Mouse (Mus musculus) T-cell, adult 2 months (primary cell): ENCODE measurements around the gene Maml3.

Source experiments
- DNase-seq: peaks from one replicate; pipeline ENCODE4 v3.0.0; 2022; ENCODE audit warnings: low spot score

Maml3 gene

GRCm38 (mm10) chr3:51660060-51660459 is 444.8 kb downstream of the Maml3 start, which contains the start of gene Mgst2:
TSS of gene Mgst2 (plus strand) at chr3:51660360.
- no peak for DNase-seq

DNA sequence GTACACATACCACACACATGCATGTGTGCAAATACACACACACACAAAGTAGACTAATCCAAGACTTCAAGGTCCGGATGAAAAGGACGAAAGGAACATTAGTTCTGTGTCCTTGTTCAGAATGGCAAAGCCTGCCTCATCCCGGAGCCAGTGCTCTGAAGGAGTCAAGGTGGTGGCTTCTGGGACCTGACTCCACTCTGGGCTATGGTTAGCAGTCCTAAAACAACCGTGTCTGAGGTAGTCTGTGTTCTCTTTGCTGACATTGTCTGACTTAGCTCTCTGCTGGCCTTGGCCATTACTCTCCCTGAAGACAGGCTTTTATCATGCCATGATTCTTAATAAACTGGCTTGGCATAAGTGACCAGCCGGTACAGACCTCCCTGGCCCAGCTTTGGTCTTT is 445.5 kb downstream of the Maml3 start:
- no peak for DNase-seq

DNA sequence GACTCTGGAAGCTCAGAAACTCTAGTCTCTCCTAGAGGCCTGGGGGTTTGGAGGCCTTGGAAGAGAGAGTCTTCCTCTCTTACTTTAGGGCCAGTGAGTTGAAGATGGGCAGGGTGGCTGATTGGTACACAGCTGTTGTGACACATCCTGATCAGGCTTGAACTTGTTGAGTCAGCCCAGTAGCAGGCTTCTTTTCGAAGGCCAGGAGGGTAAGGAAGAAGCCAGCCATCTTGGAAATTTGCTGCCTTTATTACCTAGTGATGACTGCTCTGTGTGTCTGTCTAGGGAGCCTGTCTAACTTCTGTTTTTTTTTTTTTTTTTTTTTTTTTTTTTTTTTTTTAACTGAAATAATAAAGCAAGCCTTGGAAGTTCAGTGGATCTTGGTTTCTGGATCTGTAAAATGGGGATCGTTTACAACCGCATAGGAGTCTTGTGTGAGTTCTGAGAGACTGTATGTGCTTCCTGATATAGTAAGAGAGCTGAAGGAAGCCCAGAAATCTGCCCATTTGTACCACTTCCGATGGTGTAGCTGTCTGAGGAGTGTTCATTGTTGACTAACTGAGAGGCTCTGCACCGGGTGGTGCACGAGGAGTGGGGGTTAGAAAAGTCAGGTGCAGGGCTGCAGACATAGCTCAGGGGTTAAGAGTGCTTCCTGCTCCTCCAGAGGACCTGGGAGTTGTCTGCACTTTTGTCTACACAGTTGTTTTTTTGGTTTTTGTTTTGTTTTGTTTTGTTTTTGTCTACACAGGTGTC is 450.4 kb downstream of the Maml3 start:
- DNase-seq = peak; percentile 80

DNA sequence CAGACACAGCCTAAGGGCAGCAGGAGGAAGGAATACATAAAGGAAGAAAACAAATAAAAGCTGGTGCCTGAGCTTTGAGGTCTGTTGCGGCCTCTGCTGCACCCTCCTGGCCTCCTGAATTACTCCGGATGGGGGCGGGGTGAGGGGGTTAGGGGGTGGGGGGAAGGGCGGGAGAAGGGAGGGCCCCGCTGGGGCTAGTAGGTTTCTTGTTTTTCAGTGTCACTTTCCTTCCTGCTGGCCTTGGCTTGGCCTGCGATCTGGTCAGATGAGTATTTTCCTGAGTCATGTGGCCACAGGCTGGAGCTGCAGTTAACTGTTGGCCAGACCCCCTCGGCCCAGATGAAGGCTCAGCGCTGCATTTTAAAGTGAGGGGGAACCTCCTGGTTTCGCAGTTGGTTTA is 452.2 kb downstream of the Maml3 start:
- peak; percentile 29 for DNase-seq

DNA sequence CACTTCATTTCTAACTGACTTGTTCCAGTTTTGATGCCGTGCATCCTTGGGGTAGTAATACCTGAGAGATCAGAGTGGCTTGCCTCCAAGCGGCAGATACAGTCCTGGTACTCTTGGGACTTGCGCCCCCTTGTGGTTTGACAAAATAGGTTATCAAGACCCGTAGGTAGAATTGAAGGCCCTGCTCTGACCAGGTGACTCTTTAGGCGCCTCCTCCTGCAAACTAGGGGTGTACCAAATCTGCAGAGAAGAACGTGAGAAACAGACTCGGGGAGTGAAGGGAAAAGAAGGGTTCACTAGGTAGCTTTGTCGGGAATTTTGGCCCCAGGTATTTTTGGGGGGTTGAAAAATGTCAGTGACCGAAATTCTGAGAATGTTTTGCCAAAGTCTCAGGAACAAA is 452.6 kb downstream of the Maml3 start:
- DNase-seq = peak; percentile 88

DNA sequence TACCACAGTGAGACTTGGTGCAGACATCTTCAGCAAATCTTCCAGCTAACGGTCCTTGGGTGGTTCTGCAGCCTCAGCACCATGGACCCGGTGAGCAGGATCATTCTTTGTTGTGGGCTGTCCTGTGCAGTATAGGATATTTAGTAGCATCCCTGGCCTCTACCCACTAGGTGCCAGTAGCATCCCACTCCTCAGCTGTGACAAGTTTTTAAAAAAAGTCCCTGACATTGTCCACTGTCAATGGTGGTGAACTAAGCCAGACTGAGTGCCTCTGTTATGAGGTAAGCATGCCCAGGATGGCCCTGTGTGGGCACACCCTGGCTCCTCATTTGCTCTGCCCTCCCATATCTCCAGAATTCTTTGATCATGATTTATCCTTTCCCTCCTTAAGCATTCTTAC is 453.7 kb downstream of the Maml3 start:
- DNase-seq = no peak

GRCm38 (mm10) chr3:51649986-51650385 is 454.9 kb downstream of the Maml3 start:
- DNase-seq = no peak

GRCm38 (mm10) chr3:51649426-51649825 is 455.4 kb downstream of the Maml3 start:
- DNase-seq = no peak

- peak; percentile 74 for DNase-seq
These were observed 456.7 kb downstream of the Maml3 start for GRCm38 (mm10) chr3:51648037-51648664.

DNA sequence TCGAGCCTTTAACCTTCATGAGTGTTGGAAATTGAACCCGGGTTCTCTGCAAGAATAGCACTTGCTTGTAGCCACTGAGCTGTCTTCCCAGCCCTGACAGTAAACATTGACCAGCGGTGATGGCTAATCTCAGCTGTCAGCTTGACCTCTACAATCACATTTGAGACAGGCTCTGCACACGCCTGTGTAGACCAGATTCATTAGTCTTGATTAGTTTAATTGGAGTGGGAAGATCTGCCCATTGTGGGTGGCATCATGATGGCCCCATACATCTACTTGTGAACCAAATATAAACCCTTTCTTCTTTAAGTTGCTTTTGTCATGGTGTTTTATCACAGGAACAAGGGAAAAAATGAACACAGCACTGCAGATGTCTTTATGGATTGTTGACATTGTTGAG is 457.5 kb downstream of the Maml3 start:
- DNase-seq = no peak

- DNase-seq = no peak
These were observed 458.6 kb downstream of the Maml3 start for GRCm38 (mm10) chr3:51646301-51646700.

GRCm38 (mm10) chr3:51645484-51645883 is 459.4 kb downstream of the Maml3 start:
- no peak for DNase-seq

- no peak for DNase-seq
These were observed 466.6 kb downstream of the Maml3 start for GRCm38 (mm10) chr3:51638260-51638659.

GRCm38 (mm10) chr3:51637326-51637725 is 467.6 kb downstream of the Maml3 start:
- DNase-seq = no peak

- DNase-seq = peak; percentile 62
These were observed 468.2 kb downstream of the Maml3 start for GRCm38 (mm10) chr3:51636700-51637099.

- DNase-seq = no peak
These were observed 468.9 kb downstream of the Maml3 start for GRCm38 (mm10) chr3:51635960-51636359.
